Mouse (Mus musculus): ENCODE results near the gene Nfyb.

The Nfyb gene

DNA sequence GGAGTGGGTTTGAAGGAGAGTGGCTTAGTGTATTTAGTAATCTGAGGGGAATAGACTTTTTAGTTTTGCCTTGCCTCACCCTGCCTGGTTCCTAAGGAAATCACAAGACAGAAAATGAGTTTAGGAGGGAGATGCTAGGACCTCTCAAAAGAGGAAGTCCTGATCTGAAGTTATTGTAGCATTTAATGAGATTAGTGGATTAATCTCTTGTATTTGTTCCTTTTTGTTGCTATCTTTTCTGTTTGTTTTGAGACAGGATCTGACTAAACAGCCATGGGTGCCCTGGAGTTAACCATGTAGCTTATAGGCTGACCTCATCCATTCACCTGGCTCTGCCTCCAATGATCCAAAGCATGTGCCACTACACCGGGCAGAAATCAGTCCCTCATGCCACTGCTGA is 21.4 kb downstream of the Nfyb start:
- no peak for DNase-seq (ENCODE audit: low spot score)

DNA sequence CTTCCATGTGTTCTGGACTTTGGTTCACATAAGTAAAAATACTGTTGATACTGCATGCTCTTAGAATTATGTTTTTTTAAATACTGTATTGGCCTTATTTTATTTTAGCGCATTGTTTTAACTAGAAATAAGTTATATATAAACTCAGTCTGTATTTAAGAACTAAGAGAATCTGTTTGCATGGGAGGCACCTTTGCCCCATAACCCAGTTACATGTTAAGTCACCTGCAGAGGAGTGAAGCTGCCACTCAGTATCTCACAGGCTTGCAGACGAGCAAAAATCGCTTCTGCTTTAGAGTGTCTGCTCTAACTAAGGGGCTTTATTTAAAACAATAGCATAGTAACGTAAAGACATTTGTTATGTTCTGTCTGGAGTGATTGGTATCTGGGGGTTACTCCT is 22.1 kb downstream of the Nfyb start:
- no peak for DNase-seq (ENCODE audit: low spot score)

DNA sequence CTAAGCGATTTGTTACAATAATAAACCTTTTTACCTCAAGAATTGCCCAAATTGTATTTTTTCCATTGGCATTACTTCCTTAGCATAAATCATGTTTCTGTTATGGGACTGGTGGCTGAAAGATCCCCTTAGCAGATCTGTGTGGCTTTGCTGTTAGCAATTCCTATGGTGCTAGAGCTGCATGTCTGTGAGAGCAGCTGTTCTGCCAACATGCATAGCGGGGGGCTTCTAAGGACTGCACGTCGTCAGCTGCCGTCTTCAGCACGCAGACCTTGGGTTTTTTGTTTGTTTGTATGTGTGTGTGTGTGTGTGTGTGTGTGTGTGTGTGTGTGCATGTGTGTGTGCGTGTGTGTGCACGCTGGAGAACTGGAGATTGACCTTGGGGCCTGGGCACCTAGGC is 22.6 kb downstream of the Nfyb start:
- DNase-seq (ENCODE audit: low spot score) = no peak

DNA sequence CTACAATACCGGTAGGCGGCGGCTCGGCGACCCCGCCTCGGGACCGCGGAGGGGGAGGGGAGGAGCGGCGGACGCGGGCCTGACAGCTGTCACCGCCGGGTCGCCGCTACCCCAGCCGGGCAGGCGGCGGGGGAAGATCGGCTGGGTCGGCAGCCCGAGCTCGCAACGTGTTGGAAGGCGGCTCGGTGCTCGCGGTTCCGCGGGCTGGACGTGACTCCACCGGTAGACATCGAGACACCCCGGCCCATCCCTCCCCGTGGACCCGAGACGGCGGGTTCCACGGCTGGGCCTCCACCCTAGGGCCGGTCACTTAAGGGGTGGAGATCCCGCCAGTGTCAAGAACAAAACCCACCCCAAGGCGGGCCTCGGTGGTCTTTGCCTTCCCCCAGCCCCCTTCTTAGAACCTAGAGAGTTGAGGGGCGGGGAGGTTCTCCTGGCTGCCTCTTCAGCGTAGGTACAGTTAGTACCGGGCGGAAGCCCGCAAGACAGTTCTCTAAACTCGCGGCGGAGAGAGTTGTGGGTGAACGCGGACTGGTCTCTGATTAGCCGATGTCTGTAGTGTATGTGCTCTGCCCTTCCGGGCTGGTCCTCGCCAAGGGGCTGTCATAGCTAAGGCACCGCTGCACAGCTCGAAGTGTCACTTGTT is 64.5 kb downstream of the Nfyb start:
- DNase-seq (ENCODE audit: low spot score) = peak; percentile 56

DNA sequence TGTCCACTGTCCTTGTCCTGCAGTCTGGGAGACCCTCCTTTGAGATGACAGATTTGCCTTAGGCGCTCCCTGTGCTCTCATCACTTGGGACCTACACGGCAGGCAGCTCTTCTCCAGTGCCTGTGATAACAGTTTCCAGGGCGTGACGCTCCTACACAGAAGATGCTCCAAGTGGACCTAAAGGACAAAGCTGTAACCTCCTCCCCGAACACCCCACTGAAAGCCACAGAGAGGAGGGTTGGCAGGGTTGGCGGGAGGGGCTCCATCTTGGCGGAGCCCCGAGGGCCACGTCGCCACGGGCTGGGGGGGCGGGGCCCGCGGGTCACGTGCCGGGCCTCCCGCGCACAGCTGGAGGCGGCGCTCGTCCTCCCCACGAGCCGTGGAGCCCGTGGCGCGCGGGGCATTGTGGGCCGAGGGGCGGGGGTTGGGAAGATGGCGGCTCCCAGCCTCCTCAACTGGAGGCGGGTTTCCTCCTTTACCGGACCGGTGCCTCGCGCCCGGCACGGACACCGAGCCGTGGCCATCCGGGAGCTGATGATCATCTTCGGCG is 65.2 kb downstream of the Nfyb start:
- peak; percentile 83 for DNase-seq (ENCODE audit: low spot score)

All from embryo, embryonic 10 days (tissue).